Mouse (Mus musculus) intestine, embryonic 14.5 days (tissue): ENCODE results near the gene Ankrd13b. TPM values are rescaled to one million over a fixed set of nuclear protein-coding genes. Genes with fewer than 3 reads are reported as not detected.

Source experiments
- ATAC-seq: fragments of 200-750 bp; cut with Nextera tagmentation; replicated peaks from 2 replicates; pipeline ENCODE4 v1.8.0; 2017; ENCODE audit warnings: low read depth, moderate number of reproducible peaks, moderate TSS enrichment, moderate library complexity; ENCODE audit not compliant: low FRiP score, low TSS enrichment
- DNase-seq: peaks from one replicate; pipeline ENCODE4 v3.0.0-alpha.2; 2018; ENCODE audit warnings: low spot score
- H3K27ac ChIP-seq: fragments of 300-500 bp; sonication (generic); 2 replicates; pipeline ENCODE4 v1.5.1; 2014; ENCODE audit warnings: low read depth, mild to moderate bottlenecking, control low read depth
- H3K27me3 ChIP-seq: fragments of 300-500 bp; sonication (generic); replicated peaks from 2 replicates; pipeline ENCODE4 v1.6.1; 2014; ENCODE audit warnings: low read length, control low read depth; ENCODE audit not compliant: control insufficient read depth, insufficient read depth
- H3K36me3 ChIP-seq: fragments of 300-500 bp; sonication (generic); 2 replicates; pipeline ENCODE4 v1.6.1; 2014; ENCODE audit warnings: low read length, control low read depth; ENCODE audit not compliant: control insufficient read depth, insufficient read depth
- H3K4me1 ChIP-seq: fragments of 300-500 bp; sonication (generic); replicated peaks from 2 replicates; pipeline ENCODE4 v1.6.1; 2014; ENCODE audit warnings: low read length, control low read depth, mixed read lengths; ENCODE audit not compliant: control insufficient read depth, insufficient read depth
- H3K4me2 ChIP-seq: fragments of 300-500 bp; sonication (generic); 2 replicates; pipeline ENCODE4 v1.6.1; 2014; ENCODE audit warnings: low read length
- H3K4me3 ChIP-seq: fragments of 300-500 bp; sonication (generic); 2 replicates; pipeline ENCODE4 v1.5.1; 2014; ENCODE audit warnings: low read depth, low read length, control low read depth, mixed read lengths
- H3K9ac ChIP-seq: fragments of 300-500 bp; sonication (generic); 2 replicates; pipeline ENCODE4 v1.6.1; 2014; ENCODE audit warnings: mild to moderate bottlenecking, low read length
- H3K9me3 ChIP-seq: fragments of 300-500 bp; sonication (generic); 2 replicates; pipeline ENCODE4 v1.6.1; 2016; ENCODE audit warnings: low read length, control low read depth; ENCODE audit not compliant: control insufficient read depth
- WGBS: fragments of 180-500 bp; shearing (Covaris S2); extraction: QIAGEN DNeasy Blood & Tissue Kit; methylation state at CpG from one replicate; pipeline ENCODE4 v1.1.7; 2014; 5-methylcytosine and 5-hydroxymethylcytosine counted together
- polyA plus RNA-seq: library from polyadenylated mRNA; unstranded; fragments of >200 nt; fragmentation: Nextera tagmentation; extraction: Ambion mirVana; gene quantifications from 2 replicates; pipeline ENCODE4 v1.2.1, GENCODE M21; 2014

The Ankrd13b gene
- polyA plus RNA-seq, 1 experiment from 2014 or later, result 8.3 TPM

GRCm38 (mm10) chr11:77497341-77497756, 7.9 kb upstream of the Ankrd13b start:
- no peaks in the 10 kb centered on the region for H3K9me3 ChIP-seq
- 27% methylated on average over 6 of the region's 6 CpGs for WGBS
- no peaks in the 10 kb centered on the region for H3K27me3 ChIP-seq
- H3K9ac ChIP-seq, result no peak overlapping the region
- ATAC-seq, result no peak
- no peak overlapping the region for H3K4me2 ChIP-seq
- H3K27ac ChIP-seq, result peak overlapping the region; percentile 69; the same call in 1 of the 2 replicates
- H3K4me3 ChIP-seq, result no peak overlapping the region
- H3K36me3 ChIP-seq, result peaks cover 33% of the 10 kb centered on the region
- DNase-seq, result peak; percentile 72
- H3K4me1 ChIP-seq, result peaks cover 36% of the 10 kb centered on the region

- no peaks in the 10 kb centered on the region for H3K27me3 ChIP-seq
- H3K4me1 ChIP-seq, result peaks cover 48% of the 10 kb centered on the region
- ATAC-seq (no peak), DNase-seq (no peak)
- H3K9ac ChIP-seq, result no peak overlapping the region
- H3K27ac ChIP-seq, result no peak overlapping the region
- no peaks in the 10 kb centered on the region for H3K9me3 ChIP-seq
- H3K4me3 ChIP-seq, result no peak overlapping the region
- peaks cover 15% of the 10 kb centered on the region for H3K36me3 ChIP-seq
- H3K4me2 ChIP-seq, result peak overlapping the region; percentile 14; the same call in 1 of the 2 replicates
These were observed 6.0 kb upstream of the Ankrd13b start for GRCm38 (mm10) chr11:77495507-77495906.

- DNase-seq (no peak), ATAC-seq (no peak)
- Histone ChIP-seq H3K36me3 (peaks cover 8% of the 10 kb centered on the region), H3K27ac (no peak overlapping the region), H3K4me2 (peak overlapping the region; percentile 81), H3K9me3 (no peaks in the 10 kb centered on the region), H3K4me3 (peak overlapping the region; percentile 80; the same call in 1 of the 2 replicates), H3K4me1 (peaks cover 54% of the 10 kb centered on the region), H3K9ac (peak overlapping the region; percentile 84; the same call in 1 of the 2 replicates), H3K27me3 (no peaks in the 10 kb centered on the region)
- 70% methylated on average over 6 of the region's 6 CpGs for WGBS
These were observed 5.3 kb upstream of the Ankrd13b start for GRCm38 (mm10) chr11:77494782-77495181.

- H3K4me1 ChIP-seq, result peaks cover 54% of the 10 kb centered on the region
- peak overlapping the region; percentile 80 for H3K4me3 ChIP-seq
- peak overlapping the region; percentile 84 for H3K9ac ChIP-seq
- peak overlapping the region; percentile 81 for H3K4me2 ChIP-seq
- DNase-seq, result peak; percentile 70
- ATAC-seq, result no peak
- H3K27me3 ChIP-seq, result no peaks in the 10 kb centered on the region
- 29% methylated on average over 4 of the region's 4 CpGs for WGBS
- H3K9me3 ChIP-seq, result no peaks in the 10 kb centered on the region
- H3K27ac ChIP-seq, result peak overlapping the region; percentile 93
- H3K36me3 ChIP-seq, result peaks cover 3% of the 10 kb centered on the region
These were observed 4.8 kb upstream of the Ankrd13b start for GRCm38 (mm10) chr11:77494344-77494676.

GRCm38 (mm10) chr11:77493512-77494343, 4.2 kb upstream of the Ankrd13b start, which contains the start of gene Git1:
Git1 (plus strand) TSS chr11:77493562.
- H3K27me3 ChIP-seq, result no peaks in the 10 kb centered on the region
- H3K27ac ChIP-seq, result peak within 1 kb of the TSS; percentile 93
- peak within 1 kb of the TSS; percentile 80 for H3K4me3 ChIP-seq
- 1% methylated on average over 33 of the region's 74 CpGs for WGBS
- DNase-seq, result peak; percentile 78
- H3K36me3 ChIP-seq, result no peaks in the 10 kb centered on the region
- peak within 1 kb of the TSS; percentile 84 for H3K9ac ChIP-seq
- H3K4me1 ChIP-seq, result peaks cover 57% of the 10 kb centered on the region
- no peak; the same call in 1 of the 2 replicates for ATAC-seq
- no peaks in the 10 kb centered on the region for H3K9me3 ChIP-seq
- H3K4me2 ChIP-seq, result peak within 1 kb of the TSS; percentile 81

GRCm38 (mm10) chr11:77492911-77493332, 3.4 kb upstream of the Ankrd13b start:
- peak overlapping the region; percentile 84 for H3K9ac ChIP-seq

GRCm38 (mm10) chr11:77492311-77492871, 2.9 kb upstream of the Ankrd13b start:
- peak; percentile 68 for DNase-seq
- under 1% methylated on average over 18 of the region's 18 CpGs for WGBS
- H3K36me3 ChIP-seq, result no peaks in the 10 kb centered on the region
- peaks cover 62% of the 10 kb centered on the region for H3K4me1 ChIP-seq
- peak overlapping the region; percentile 80 for H3K4me3 ChIP-seq
- H3K27ac ChIP-seq, result peak overlapping the region; percentile 93
- ATAC-seq, result no peak
- no peaks in the 10 kb centered on the region for H3K27me3 ChIP-seq
- H3K9ac ChIP-seq, result peak overlapping the region; percentile 84
- H3K9me3 ChIP-seq, result no peaks in the 10 kb centered on the region
- peak overlapping the region; percentile 81 for H3K4me2 ChIP-seq

More at GRCm38 (mm10) chr11:77492911-77493332, 3.4 kb upstream of the Ankrd13b start:
- Histone ChIP-seq H3K27me3 (no peaks in the 10 kb centered on the region), H3K27ac (peak overlapping the region; percentile 93), H3K9me3 (no peaks in the 10 kb centered on the region), H3K4me1 (peaks cover 65% of the 10 kb centered on the region), H3K4me2 (peak overlapping the region; percentile 81), H3K36me3 (no peaks in the 10 kb centered on the region), H3K4me3 (peak overlapping the region; percentile 80)
- ATAC-seq, result peak; percentile 62
- WGBS, result 0% methylated on average over 29 of the region's 32 CpGs
- peak; percentile 86 for DNase-seq

GRCm38 (mm10) chr11:77491502-77492291, 2.2 kb upstream of the Ankrd13b start:
- Histone ChIP-seq H3K9ac (peak overlapping the region; percentile 84), H3K4me2 (peak overlapping the region; percentile 81), H3K36me3 (no peaks in the 10 kb centered on the region), H3K4me1 (peaks cover 60% of the 10 kb centered on the region), H3K27me3 (no peaks in the 10 kb centered on the region), H3K9me3 (no peaks in the 10 kb centered on the region), H3K27ac (peak overlapping the region; percentile 93), H3K4me3 (peak overlapping the region; percentile 80)
- under 1% methylated on average over 23 of the region's 23 CpGs for WGBS
- ATAC-seq (peak; percentile 78), DNase-seq (no peak)
